Mouse (Mus musculus) stomach, embryonic 14.5 days (tissue): ENCODE measurements around the gene Dnajb6. TPM values are rescaled to one million over a fixed set of nuclear protein-coding genes. Genes with fewer than 3 reads are reported as not detected.

Source experiments
- ATAC-seq: fragments of 200-750 bp; cut with Nextera tagmentation; 2 replicates; pipeline ENCODE4 v1.8.0; 2017; ENCODE audit warnings: low read depth, moderate TSS enrichment; ENCODE audit not compliant: insufficient number of reproducible peaks, insufficient read depth, low FRiP score
- H3K27ac ChIP-seq: fragments of 300-500 bp; sonication (generic); 2 replicates; pipeline ENCODE4 v1.5.1; 2014; ENCODE audit warnings: mild to moderate bottlenecking, low read length, moderate library complexity, mixed read lengths
- H3K27me3 ChIP-seq: fragments of 300-500 bp; sonication (generic); 2 replicates; pipeline ENCODE4 v1.6.1; 2014; ENCODE audit warnings: low read length, control low read depth, mixed read lengths; ENCODE audit not compliant: control insufficient read depth, insufficient read depth
- H3K36me3 ChIP-seq: fragments of 300-500 bp; sonication (generic); 2 replicates; pipeline ENCODE4 v1.6.1; 2014; ENCODE audit warnings: mild to moderate bottlenecking, control low read depth, low read length, moderate library complexity, mixed read lengths; ENCODE audit not compliant: control insufficient read depth, insufficient read depth
- H3K4me1 ChIP-seq: fragments of 300-500 bp; sonication (generic); 2 replicates; pipeline ENCODE4 v1.6.1; 2014; ENCODE audit warnings: low read length, control low read depth, mixed read lengths; ENCODE audit not compliant: control insufficient read depth, insufficient read depth
- H3K4me2 ChIP-seq: fragments of 300-500 bp; sonication (generic); replicated peaks from 2 replicates; pipeline ENCODE4 v1.6.1; 2014; ENCODE audit warnings: low read depth, low read length, control low read depth
- H3K4me3 ChIP-seq: fragments of 300-500 bp; sonication (generic); 2 replicates; pipeline ENCODE4 v1.5.1; 2014; ENCODE audit warnings: low read depth, low read length, control low read depth
- H3K9ac ChIP-seq: fragments of 300-500 bp; sonication (generic); replicated peaks from 2 replicates; pipeline ENCODE4 v1.6.1; 2014; ENCODE audit warnings: low read depth, mild to moderate bottlenecking, control low read depth, low read length, moderate library complexity, mixed read lengths
- H3K9me3 ChIP-seq: fragments of 300-500 bp; sonication (generic); 2 replicates; pipeline ENCODE4 v1.6.1; 2016; ENCODE audit warnings: low read depth, low read length, control low read depth; ENCODE audit not compliant: control insufficient read depth
- WGBS: fragments of 180-500 bp; shearing (Covaris S2); extraction: QIAGEN DNeasy Blood & Tissue Kit; methylation state at CpG from one replicate; pipeline ENCODE4 v1.1.7; 2014; 5-methylcytosine and 5-hydroxymethylcytosine counted together
- polyA plus RNA-seq: library from polyadenylated mRNA; unstranded; fragments of >200 nt; fragmentation: Nextera tagmentation; extraction: Ambion mirVana; gene quantifications from 2 replicates; pipeline ENCODE4 v1.2.1, GENCODE M21; 2014

Gene Dnajb6
- polyA plus RNA-seq, 1 experiment from 2014 or later, result 128 TPM

DNA sequence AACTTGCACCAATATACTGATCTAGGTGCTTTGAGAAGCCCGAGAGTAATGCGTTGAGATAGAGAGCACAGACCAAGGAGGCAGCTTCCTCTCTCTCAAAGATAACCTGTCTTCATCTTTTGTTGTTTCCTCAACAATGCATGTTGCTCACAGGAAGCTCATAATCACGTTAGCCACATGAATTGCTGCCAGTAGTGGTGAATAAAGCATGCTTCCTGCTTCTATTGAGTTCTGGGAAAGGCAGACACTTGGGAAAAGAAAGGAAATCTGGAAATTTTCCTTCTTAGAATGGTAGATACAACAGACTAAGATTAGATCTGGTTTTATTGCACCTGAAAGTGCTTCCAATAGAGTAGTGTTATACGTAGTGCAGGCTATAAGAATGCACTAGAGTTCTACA, 129.5 kb downstream of the Dnajb6 start:
- WGBS, result 74% methylated on average over 4 of the region's 4 CpGs
- ATAC-seq, result no peak
- Histone ChIP-seq H3K4me2 (no peak overlapping the region), H3K27ac (no peak overlapping the region; the same call in 1 of the 2 replicates), H3K4me3 (no peak overlapping the region), H3K27me3 (no peaks in the 10 kb centered on the region), H3K9ac (no peak overlapping the region), H3K36me3 (no peaks in the 10 kb centered on the region), H3K4me1 (no peaks in the 10 kb centered on the region), H3K9me3 (no peaks in the 10 kb centered on the region)

Other genes with a start within 250 kb of the Dnajb6 start
- 22.4 and 24.3 TPM in 2 replicates for gene Ube3c, start 166.4 kb upstream of the Dnajb6 start, polyA plus RNA-seq
- not detected in 2 replicates for gene Gm5129, start 248 bp downstream of the Dnajb6 start, polyA plus RNA-seq